Mouse (Mus musculus): ENCODE measurements around the gene Kmt5b.

The Kmt5b gene

GRCm38 (mm10) chr19:3768697-3769383 lies 1.6 kb downstream of the Kmt5b start:
- peak; percentile 91 for DNase-seq (ENCODE audit: low spot score)

DNA sequence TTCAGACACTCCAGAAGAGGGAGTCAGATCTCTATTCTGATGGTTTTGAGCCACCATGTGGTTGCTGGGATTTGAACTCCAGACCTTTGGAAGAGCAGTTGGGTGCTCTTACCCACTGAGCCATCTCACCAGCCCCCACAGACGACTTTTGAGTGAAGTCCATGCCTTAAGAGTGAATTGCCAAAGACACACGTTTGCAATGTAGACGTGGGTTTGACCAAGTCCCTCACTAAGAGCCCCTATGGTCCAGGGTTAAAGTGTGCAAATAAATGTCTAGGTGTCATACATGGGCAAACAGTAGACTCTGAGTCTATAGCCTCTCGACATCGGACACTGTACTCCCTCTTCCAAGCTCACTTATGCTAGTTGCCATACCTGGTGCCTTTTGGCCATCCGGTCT lies 2.3 kb downstream of the Kmt5b start:
- no peak for DNase-seq (ENCODE audit: low spot score)

DNA sequence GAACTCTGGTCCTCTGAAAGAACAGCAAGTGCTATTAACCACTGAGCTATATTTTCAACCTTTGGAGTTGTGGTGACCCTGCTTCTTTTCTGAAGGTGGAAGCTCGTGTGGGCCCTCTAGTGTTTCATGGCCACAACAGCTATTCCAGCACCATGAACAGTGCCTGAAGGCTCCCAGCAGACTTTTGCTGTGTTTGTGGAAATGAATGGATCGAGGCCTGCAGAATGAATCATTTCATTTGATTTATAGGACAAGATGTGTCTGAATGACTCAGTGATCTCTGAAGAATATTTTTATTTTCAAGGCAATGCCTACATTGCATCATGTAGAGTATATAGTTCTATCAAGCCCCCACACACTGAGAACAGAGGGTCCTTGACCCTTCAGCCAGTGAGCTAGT lies 6.9 kb downstream of the Kmt5b start:
- no peak for DNase-seq (ENCODE audit: low spot score)

GRCm38 (mm10) chr19:3778713-3779112 lies 11.5 kb downstream of the Kmt5b start:
- DNase-seq (ENCODE audit: low spot score): no peak

GRCm38 (mm10) chr19:3790077-3790476 lies 22.9 kb downstream of the Kmt5b start:
- no peak for DNase-seq (ENCODE audit: low spot score)

DNA sequence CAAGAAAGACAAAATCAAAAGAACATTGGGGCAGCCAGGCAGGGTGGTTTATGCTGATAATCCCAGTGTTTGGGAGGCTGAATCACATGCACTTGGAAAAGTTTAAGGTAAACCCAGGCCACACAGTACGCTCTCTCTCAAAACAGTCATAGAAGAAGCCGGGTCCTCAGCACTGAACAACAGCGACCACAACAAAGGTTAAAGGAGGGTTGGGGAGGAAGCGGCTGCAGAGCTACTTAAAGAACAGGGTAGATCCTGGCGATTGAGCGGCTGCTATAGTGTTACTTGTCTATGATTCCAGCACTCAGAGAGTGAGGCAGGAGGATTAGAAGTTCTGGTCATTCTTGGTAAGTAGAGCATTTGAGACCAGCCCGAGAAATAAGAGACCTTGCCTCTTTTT lies 38.3 kb downstream of the Kmt5b start:
- no peak for DNase-seq (ENCODE audit: low spot score)

- DNase-seq (ENCODE audit: low spot score): no peak
Observed at GRCm38 (mm10) chr19:3810536-3811233, 43.5 kb downstream of the Kmt5b start.

GRCm38 (mm10) chr19:3814461-3814860 lies 47.2 kb downstream of the Kmt5b start:
- peak; percentile 43 for DNase-seq (ENCODE audit: low spot score)

- no peak for DNase-seq (ENCODE audit: low spot score)
Observed at GRCm38 (mm10) chr19:3815824-3816223, 48.6 kb downstream of the Kmt5b start.

GRCm38 (mm10) chr19:3819080-3819479 lies 51.9 kb downstream of the Kmt5b start:
- DNase-seq (ENCODE audit: low spot score): no peak

GRCm38 (mm10) chr19:3819899-3820444 lies 52.8 kb downstream of the Kmt5b start:
- no peak for DNase-seq (ENCODE audit: low spot score)

DNA sequence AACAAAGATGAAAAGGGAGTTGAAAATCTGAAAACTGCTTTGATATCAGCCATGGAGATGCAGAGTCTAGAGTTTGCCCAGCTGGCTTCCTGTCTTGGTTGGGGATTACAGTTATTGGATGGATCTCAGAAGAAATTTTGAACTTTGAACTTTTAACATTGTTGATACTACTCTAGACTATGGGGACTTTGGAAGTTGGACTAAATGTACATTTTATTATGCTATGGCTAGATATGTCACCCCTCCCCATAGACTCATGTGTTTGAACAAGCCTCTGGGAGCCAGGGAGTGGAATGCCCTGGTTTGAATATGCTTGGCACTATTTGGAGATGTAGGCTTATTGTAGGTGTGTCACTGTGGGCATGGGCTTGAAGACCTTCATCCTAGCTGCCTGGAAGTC lies 57.8 kb downstream of the Kmt5b start:
- DNase-seq (ENCODE audit: low spot score): no peak

DNA sequence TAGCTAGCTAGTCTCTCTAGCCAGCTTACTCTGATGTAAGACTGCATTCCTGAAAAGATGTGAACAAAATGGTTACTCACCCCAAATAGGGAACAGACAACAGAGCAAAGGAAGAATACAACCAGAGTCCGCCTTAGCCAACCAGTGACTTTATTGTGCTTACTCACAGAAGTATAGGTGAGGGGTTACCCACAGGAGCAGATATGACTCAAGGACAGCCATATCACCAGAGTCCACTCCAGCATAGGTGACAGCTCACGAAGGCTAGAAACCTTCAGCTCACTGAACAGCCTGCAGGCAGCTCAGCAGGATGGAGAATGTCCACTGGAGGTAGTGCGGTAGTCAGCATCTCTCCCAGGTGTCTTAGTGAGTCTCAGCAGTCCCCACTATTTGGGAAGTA lies 62.6 kb downstream of the Kmt5b start:
- no peak for DNase-seq (ENCODE audit: low spot score)

DNA sequence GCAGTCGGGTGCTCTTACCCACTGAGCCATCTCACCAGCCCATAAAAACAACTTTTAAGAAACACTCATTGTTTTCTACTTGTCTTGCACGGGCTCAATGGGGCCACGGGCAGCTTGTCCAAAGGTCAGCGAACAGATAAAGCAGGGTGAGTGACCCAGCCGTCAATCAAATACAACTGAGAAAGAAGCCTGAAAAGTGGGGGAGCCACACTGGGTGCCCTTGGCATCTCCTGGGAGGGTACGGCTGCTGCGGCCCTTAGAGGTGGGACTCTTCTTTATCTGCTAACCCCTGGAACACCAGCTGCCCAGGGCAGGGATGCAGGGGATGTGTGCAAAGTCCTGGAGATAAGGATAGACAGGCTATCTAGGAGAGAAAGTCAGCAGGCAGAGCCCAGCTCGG lies 64.5 kb downstream of the Kmt5b start:
- DNase-seq (ENCODE audit: low spot score): no peak

DNA sequence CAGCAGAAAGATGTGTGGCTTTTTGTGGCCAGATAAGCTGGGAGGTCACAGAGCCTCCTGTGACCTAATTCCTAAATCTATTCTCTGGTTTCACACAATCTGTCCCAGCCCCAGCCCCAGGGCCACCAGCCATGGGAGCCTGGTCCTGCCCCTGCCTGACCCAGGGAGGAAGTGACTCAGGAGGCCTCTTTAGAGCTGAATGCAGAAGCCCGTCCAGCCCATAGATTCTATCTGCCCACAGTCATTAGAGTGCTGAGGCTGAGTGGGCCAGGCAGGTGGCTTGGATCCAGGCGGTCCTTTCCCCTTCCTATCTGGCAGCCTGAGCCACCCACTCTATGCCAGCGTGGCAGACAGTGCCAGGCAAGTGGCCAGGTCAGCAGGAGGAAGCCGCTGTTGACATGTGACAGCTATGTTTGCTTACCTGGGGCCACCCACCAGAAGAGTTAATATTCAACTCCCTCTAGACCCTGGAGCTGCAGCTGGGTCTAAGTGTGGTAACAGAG lies 65.7 kb downstream of the Kmt5b start:
- peak; percentile 85 for DNase-seq (ENCODE audit: low spot score)

GRCm38 (mm10) chr19:3834301-3834700 lies 67.1 kb downstream of the Kmt5b start:
- DNase-seq (ENCODE audit: low spot score): no peak

GRCm38 (mm10) chr19:3836791-3837190 lies 69.6 kb downstream of the Kmt5b start:
- DNase-seq (ENCODE audit: low spot score): no peak

- no peak for DNase-seq (ENCODE audit: low spot score)
Observed at GRCm38 (mm10) chr19:3838931-3839330, 71.7 kb downstream of the Kmt5b start.

DNA sequence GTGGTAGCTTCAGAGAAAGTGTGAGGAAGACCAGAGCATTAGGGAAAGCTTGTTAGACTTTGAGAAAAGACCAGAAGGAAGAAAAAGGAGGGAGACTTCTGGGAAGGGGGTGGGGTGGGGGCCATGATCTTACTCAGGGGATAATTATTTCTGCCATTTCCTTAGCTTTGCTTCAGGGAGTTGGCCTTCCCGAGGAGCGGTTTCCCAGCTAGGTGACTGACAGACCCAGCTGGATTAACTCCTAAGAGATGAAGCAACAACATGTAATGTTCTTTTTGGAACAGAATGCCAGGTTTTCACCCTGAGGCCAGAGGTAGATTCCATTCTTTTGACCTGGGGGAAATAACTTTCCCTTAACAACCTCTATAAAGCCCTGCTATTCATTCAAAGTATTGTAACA lies 72.5 kb downstream of the Kmt5b start:
- DNase-seq (ENCODE audit: low spot score): no peak

- DNase-seq (ENCODE audit: low spot score): no peak
Observed at GRCm38 (mm10) chr19:3840214-3840651, 73.0 kb downstream of the Kmt5b start.

GRCm38 (mm10) chr19:3840685-3841084 lies 73.5 kb downstream of the Kmt5b start:
- no peak for DNase-seq (ENCODE audit: low spot score)

DNA sequence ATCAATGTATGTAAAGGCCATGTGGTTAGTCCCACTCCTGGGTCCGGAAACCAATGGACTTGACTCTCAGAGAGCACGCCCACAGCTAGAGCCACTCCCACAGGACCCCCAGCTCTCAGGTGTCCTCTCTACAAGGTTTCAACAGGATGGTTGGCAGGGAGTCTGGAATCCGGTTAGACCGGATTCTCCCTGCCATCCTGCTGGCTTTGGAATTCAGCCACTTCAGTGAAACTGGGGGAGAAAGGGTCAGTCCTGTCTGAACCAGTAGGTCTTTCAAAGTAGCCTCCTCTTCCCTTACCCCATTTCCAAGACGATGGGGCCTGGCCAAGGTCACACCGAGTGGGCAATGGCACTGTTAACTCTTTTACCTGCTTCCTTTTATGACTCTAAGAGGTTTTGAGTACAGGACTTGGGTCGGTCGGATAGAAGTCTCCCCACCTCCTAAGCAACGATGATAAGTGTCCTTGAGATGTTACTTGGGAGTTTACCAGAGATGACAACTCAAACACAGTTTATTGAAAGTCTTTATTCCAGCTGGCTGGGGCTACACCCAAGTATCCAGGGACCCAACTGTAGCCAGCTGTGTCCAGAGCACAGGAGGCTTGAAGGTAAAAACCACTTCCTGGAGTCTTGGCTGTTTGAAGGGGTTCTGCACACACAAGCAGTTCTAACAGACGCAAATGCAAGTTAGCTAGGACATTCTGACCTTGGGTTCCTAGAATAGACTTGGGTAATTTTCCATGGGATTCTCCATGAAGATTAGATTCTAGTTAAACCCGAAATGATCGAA lies 75.3 kb downstream of the Kmt5b start:
- peak; percentile 67 for DNase-seq (ENCODE audit: low spot score)

Data from urinary bladder, postnatal 14 days (tissue).